Mouse (Mus musculus) liver, embryonic 12.5 days (tissue): Measurements from ENCODE around the gene Tfap2c. TPM values are rescaled to one million over a fixed set of nuclear protein-coding genes. Genes with fewer than 3 reads are reported as not detected.

Experiments
- ATAC-seq: fragments of 200-750 bp; cut with Nextera tagmentation; 2 replicates; pipeline ENCODE4 v1.8.0; 2017; ENCODE audit warnings: moderate number of reproducible peaks, mild to moderate bottlenecking, moderate library complexity
- H3K27ac ChIP-seq: fragments of 300-500 bp; sonication (generic); 2 replicates; pipeline ENCODE4 v1.5.1; 2016; ENCODE audit warnings: mild to moderate bottlenecking
- H3K27me3 ChIP-seq: fragments of 300-500 bp; sonication (generic); replicated peaks from 2 replicates; pipeline ENCODE4 v1.6.1; 2016; ENCODE audit warnings: mild to moderate bottlenecking, moderate library complexity
- H3K36me3 ChIP-seq: fragments of 300-500 bp; sonication (generic); 2 replicates; pipeline ENCODE4 v1.6.1; 2016; ENCODE audit warnings: mild to moderate bottlenecking, moderate library complexity
- H3K4me1 ChIP-seq: fragments of 300-500 bp; sonication (generic); 2 replicates; pipeline ENCODE4 v1.6.1; 2016
- H3K4me2 ChIP-seq: fragments of 300-500 bp; sonication (generic); 2 replicates; pipeline ENCODE4 v1.6.1; 2016; ENCODE audit warnings: mild to moderate bottlenecking, moderate library complexity
- H3K4me3 ChIP-seq: fragments of 300-500 bp; sonication (generic); 2 replicates; pipeline ENCODE4 v1.5.1; 2016; ENCODE audit warnings: mild to moderate bottlenecking, moderate library complexity
- H3K9ac ChIP-seq: fragments of 300-500 bp; sonication (generic); 2 replicates; pipeline ENCODE4 v1.6.1; 2016; ENCODE audit warnings: mild to moderate bottlenecking, moderate library complexity
- H3K9me3 ChIP-seq: fragments of 300-500 bp; sonication (generic); replicated peaks from 2 replicates; pipeline ENCODE4 v1.6.1; 2016; ENCODE audit warnings: mild to moderate bottlenecking, moderate library complexity
- WGBS: fragments of 180-500 bp; shearing (Covaris S2); methylation state at CpG from one replicate; pipeline ENCODE4 v1.1.7; 2016; ENCODE audit not compliant: insufficient replicate concordance; 5-methylcytosine and 5-hydroxymethylcytosine counted together
- polyA plus RNA-seq: library from polyadenylated mRNA; unstranded; fragments of >200 nt; fragmentation: Nextera tagmentation; extraction: Ambion mirVana; gene quantifications from 2 replicates; pipeline ENCODE4 v1.2.1, GENCODE M21; 2016

The Tfap2c gene
- polyA plus RNA-seq, 1 experiment from 2014 or later, result not detected

DNA sequence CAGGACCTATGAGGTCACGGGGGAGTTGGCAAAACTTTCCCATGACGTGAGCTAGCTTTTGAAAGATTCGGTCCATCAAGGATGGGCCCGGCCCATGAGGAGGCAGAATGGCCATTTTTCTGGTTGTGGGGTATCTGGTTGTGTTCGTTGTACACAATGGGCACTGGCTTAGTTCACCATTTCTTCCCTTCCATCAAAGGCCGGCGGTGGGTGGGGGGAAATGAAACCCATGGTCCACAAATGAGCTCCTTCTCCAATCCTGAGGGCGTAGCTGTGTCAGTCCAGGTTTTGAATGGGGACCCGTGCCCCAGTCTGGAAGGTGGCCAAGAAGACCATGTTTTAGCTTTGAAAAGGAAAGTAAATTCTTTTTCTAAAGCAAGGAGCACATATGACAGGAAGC lies 4.8 kb downstream of the Tfap2c start:
- ATAC-seq, result no peak
- WGBS, result 66% methylated on average over 9 of the region's 9 CpGs

DNA sequence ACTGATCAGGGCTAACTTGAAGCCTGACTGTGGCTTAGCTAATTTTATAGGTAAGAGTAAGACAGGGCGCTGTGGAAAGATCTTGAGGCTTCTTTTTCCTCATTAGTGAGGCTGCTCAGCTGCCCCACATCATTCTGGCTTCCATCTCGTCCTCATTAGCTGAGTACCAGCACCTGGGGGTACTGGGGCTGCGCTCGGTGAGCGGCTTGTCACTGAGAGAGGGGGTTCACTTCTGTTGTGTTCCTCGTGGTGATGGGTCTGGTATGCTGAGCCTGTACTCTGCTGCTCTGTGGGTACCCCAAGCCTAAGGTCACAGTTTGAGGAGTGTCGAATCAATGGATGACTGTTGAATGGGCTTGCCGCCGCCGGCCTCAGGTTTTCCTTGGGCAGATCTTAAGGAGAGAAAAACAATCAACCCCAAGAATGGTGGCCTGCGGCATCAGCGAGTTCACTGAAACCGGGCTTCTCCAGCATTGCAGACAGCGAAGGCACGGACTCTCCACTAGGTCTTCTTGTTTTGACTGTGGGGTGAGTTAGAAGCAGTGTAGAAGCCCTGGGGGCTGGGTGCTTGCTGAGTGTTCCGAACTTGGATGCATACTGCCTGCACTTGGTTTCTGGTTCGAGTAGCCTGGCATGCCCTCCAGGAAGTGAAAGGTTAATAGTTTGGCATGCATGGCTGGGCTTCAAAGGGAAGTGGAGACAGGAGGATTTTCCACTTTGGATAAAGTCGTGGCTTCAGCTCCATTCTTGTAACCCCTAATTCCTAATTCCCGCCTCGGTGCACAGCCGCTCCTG lies 9.5 kb downstream of the Tfap2c start:
- peaks cover 81% of the 10 kb centered on the region for H3K27me3 ChIP-seq
- H3K36me3 ChIP-seq, result no peaks in the 10 kb centered on the region
- H3K9me3 ChIP-seq, result no peaks in the 10 kb centered on the region
- 53% methylated on average over 21 of the region's 21 CpGs for WGBS
- H3K4me1 ChIP-seq, result no peaks in the 10 kb centered on the region
- no peak for ATAC-seq
- H3K4me3 ChIP-seq, result no peak overlapping the region
- no peak overlapping the region for H3K27ac ChIP-seq
- no peak overlapping the region for H3K9ac ChIP-seq
- no peak overlapping the region for H3K4me2 ChIP-seq

More for the DNA sequence above, 4.8 kb downstream of the Tfap2c start:
- Histone ChIP-seq H3K27ac (no peak overlapping the region), H3K9ac (no peak overlapping the region), H3K9me3 (no peaks in the 10 kb centered on the region), H3K4me3 (no peak overlapping the region), H3K27me3 (peaks cover 92% of the 10 kb centered on the region), H3K36me3 (no peaks in the 10 kb centered on the region), H3K4me1 (peaks cover 11% of the 10 kb centered on the region; the same call in 1 of the 2 replicates), H3K4me2 (no peak overlapping the region)

DNA sequence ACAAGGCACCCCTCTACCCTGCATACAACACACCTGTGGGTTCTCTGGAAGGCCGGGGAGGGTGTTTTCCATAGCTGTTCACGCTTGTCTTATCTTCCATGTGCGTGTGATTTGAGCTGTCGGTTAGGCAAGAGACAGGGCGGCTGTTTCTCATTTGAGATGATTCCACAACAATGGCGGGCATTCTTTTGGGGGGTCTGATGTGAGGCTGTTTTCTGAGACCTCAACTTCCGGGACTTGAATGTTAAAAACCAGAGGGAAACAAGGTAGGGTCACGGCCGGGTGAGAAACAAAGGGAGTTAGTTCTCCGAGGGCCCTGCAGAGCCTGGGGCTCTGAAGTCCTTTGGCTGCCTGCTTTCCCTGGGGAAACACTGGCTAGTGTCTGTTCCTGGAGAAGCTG lies 11.6 kb downstream of the Tfap2c start:
- no peak overlapping the region for H3K4me3 ChIP-seq
- WGBS, result 43% methylated on average over 10 of the region's 10 CpGs
- peaks cover 61% of the 10 kb centered on the region for H3K27me3 ChIP-seq
- no peak overlapping the region for H3K9ac ChIP-seq
- H3K27ac ChIP-seq, result no peak overlapping the region
- no peaks in the 10 kb centered on the region for H3K4me1 ChIP-seq
- no peaks in the 10 kb centered on the region for H3K36me3 ChIP-seq
- H3K9me3 ChIP-seq, result no peaks in the 10 kb centered on the region
- no peak overlapping the region for H3K4me2 ChIP-seq
- no peak for ATAC-seq

DNA sequence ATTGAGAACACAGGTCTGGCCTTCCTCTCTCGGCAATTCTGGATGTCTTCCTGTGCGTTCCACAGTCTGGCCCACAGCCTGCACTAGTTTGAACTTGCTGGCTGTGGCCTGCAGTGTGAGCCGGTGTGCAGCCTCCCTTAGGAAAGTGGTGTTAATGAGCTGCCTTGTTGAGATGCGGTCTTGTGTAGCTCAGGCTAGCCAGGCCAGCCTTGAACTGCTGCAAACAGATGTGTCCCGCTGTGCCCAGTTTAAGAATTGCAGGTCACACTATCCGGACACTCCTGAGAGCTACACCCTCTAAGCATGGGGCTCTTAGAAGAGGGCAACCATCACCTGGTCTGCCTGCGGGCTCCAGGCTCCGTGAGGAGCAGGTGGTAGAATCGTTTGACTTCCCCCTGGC lies 18.4 kb downstream of the Tfap2c start:
- Histone ChIP-seq H3K27me3 (peaks cover 10% of the 10 kb centered on the region; the same call in 1 of the 2 replicates), H3K9me3 (no peaks in the 10 kb centered on the region), H3K4me3 (no peak overlapping the region), H3K27ac (no peak overlapping the region), H3K36me3 (no peaks in the 10 kb centered on the region), H3K9ac (no peak overlapping the region), H3K4me1 (no peaks in the 10 kb centered on the region), H3K4me2 (no peak overlapping the region)
- 71% methylated on average over 9 of the region's 9 CpGs for WGBS
- ATAC-seq, result no peak

DNA sequence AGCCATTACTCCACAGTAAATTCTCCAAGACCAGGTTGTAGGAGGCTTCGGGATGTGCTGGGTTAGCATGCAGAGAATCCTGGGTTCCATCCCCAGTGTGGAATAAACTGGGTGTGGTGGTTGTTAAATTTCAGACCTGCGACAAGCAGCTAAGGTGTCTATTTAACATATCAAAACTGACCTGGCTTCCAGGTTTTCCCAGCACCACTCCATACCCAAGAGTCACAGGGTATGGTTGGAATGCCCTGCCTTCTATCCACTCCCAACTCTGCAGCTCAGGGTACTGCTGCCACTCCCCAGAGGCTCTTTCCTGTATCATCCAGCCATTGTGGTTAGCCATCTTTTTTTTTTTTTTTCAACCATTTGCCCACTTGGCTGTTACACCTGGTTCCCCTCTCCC lies 19.1 kb downstream of the Tfap2c start:
- no peak overlapping the region for H3K9ac ChIP-seq
- H3K27ac ChIP-seq, result no peak overlapping the region
- WGBS, result 65% methylated on average over 2 of the region's 2 CpGs
- H3K4me1 ChIP-seq, result no peaks in the 10 kb centered on the region
- H3K36me3 ChIP-seq, result no peaks in the 10 kb centered on the region
- H3K9me3 ChIP-seq, result no peaks in the 10 kb centered on the region
- peaks cover 9% of the 10 kb centered on the region; the same call in 1 of the 2 replicates for H3K27me3 ChIP-seq
- H3K4me2 ChIP-seq, result no peak overlapping the region
- H3K4me3 ChIP-seq, result no peak overlapping the region
- ATAC-seq, result no peak

DNA sequence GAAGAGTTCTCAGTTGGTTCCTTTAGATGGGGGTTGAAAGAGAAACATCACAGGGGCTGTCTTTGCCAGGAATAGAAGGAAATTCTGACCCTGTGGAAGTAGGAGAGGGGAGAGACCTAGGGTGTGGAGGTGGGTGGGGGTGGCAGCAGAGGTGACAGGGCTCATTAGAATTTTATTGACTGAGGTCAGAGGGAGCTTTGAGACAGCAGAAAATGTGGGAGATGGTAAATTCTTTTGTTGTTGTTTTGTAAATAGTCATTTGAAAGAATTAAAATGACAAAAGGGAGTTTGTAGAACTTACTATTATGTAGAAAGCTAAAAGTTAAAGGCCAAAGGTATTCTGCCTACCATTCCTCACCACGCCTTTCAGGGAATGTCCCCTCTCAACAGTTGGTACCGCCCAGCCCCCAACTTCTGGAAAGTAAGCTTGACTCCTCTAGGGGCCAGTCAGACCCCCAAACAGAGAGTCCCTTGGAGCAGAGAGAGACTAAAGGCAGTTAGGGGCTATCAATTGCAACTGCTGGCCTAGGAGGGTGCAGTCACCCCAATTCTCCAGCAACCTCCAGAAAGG lies 27.9 kb downstream of the Tfap2c start:
- H3K9me3 ChIP-seq, result no peaks in the 10 kb centered on the region
- 39% methylated on average over 2 of the region's 2 CpGs for WGBS
- no peak overlapping the region for H3K4me2 ChIP-seq
- H3K27me3 ChIP-seq, result peaks cover 3% of the 10 kb centered on the region; the same call in 1 of the 2 replicates
- ATAC-seq, result no peak
- no peak overlapping the region for H3K27ac ChIP-seq
- no peaks in the 10 kb centered on the region for H3K36me3 ChIP-seq
- no peak overlapping the region for H3K4me3 ChIP-seq
- no peaks in the 10 kb centered on the region for H3K4me1 ChIP-seq
- no peak overlapping the region for H3K9ac ChIP-seq

DNA sequence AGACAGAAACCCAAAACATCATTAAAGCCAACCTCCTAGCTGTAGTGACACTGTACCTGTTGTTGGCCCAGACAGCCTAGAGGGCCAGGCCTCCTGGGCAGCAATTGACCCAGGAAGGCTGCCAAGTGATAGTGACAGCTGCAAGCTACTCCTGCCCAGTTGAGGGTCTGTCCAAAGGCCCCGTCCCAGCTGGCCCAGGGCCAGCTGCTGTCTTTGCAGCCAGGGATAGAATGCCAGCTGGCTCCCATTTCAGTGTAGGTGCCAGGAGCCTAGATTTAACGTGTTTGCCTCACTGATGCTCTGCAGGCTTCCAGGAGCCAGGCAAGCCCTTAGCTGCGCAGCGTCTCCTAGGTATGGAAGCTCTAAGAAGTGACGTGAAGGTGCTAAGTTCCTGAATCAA lies 29.8 kb downstream of the Tfap2c start:
- H3K27me3 ChIP-seq, result peaks cover 3% of the 10 kb centered on the region; the same call in 1 of the 2 replicates
- H3K9ac ChIP-seq, result no peak overlapping the region
- H3K4me1 ChIP-seq, result no peaks in the 10 kb centered on the region
- H3K27ac ChIP-seq, result no peak overlapping the region
- ATAC-seq, result no peak
- no peak overlapping the region for H3K4me2 ChIP-seq
- no peak overlapping the region for H3K4me3 ChIP-seq
- no peaks in the 10 kb centered on the region for H3K36me3 ChIP-seq
- WGBS, result 65% methylated on average over 5 of the region's 5 CpGs
- no peaks in the 10 kb centered on the region for H3K9me3 ChIP-seq

DNA sequence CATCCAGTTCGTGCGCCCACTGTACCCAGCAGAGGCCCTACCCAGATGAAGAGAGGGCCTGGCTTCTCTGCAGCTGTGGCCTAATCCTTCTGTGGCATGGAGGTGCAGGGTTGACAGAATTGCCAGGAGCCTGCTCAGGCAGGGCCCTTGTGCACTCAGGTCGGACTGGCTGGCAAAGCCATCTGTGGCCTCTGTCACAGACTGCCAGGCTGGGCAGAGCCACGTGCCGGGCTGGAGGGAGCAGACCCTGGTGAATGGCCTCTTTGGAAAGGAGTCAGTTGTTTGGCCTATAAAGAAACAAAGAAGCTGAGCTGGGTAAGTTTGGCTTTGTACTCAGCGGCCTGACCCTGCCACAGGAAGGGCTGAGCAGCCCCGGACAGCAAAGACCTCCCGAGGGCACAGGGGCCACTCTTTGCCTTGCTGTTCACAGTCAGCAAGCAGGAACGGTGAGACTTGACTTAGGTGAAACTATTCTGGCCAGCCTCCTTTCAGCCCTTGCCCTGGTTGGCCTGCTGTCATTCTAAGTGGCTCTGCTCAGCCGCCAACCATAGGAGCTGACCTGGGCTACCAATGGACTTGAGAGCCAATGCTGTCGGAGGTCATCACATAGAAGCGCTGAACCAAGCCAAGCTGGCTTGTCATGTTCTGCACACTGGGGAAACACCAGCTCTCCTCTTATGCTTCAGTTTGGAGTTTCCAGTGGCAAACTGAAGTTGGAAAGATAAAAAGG lies 31.3 kb downstream of the Tfap2c start:
- Histone ChIP-seq H3K27ac (no peak overlapping the region), H3K36me3 (no peaks in the 10 kb centered on the region), H3K4me1 (peaks cover 9% of the 10 kb centered on the region; the same call in 1 of the 2 replicates), H3K4me2 (no peak overlapping the region), H3K9ac (no peak overlapping the region), H3K9me3 (no peaks in the 10 kb centered on the region), H3K27me3 (peaks cover 3% of the 10 kb centered on the region; the same call in 1 of the 2 replicates), H3K4me3 (no peak overlapping the region)
- 75% methylated on average over 12 of the region's 12 CpGs for WGBS
- ATAC-seq, result no peak

DNA sequence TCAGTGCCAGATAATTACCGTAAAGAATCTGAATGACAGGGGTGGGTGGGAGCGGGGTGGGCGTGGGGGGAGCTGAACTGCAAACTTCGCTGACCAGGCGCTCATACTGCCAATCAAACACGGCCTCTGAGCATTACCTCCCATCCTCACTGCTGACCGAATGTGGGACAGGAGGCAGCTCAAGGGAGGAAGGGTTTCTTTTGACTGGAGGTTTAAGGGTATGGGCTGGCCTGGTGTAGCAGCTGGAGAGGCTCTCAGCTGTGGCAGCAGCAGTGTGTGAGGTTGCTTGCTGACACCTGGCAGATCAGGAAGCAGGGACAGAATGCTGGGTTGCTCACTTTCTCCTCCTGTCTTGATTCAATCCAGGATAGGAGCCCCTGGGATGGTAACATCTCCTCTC lies 33.9 kb downstream of the Tfap2c start:
- H3K4me1 ChIP-seq, result peaks cover 10% of the 10 kb centered on the region; the same call in 1 of the 2 replicates
- ATAC-seq, result no peak
- 38% methylated on average over 7 of the region's 7 CpGs for WGBS
- H3K9ac ChIP-seq, result no peak overlapping the region
- H3K27ac ChIP-seq, result no peak overlapping the region
- no peak overlapping the region for H3K4me2 ChIP-seq
- H3K9me3 ChIP-seq, result no peaks in the 10 kb centered on the region
- peaks cover 3% of the 10 kb centered on the region; the same call in 1 of the 2 replicates for H3K27me3 ChIP-seq
- no peak overlapping the region for H3K4me3 ChIP-seq
- no peaks in the 10 kb centered on the region for H3K36me3 ChIP-seq

DNA sequence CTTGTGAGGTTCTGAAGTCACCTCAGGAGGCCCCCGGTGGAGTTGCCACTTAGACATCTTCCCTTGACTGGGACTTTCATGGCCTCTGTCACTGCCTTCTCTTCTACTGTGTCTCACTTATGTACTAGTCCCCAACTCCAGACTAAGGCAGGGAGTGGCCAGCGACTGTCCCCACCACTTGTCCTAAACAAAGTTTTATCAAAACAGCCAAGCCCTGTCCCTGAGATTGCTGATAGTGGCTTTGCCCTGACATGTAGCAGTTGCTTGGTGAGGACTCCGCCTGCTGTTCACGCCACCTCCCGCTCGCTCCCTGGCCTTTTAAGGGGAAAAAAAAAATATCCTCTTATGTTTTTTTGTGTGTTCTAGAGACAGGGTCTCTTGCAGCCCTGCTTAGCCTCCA lies 35.9 kb downstream of the Tfap2c start:
- H3K9me3 ChIP-seq, result no peaks in the 10 kb centered on the region
- no peaks in the 10 kb centered on the region; the same call in 1 of the 2 replicates for H3K27me3 ChIP-seq
- no peak overlapping the region for H3K9ac ChIP-seq
- H3K4me2 ChIP-seq, result no peak overlapping the region
- H3K36me3 ChIP-seq, result no peaks in the 10 kb centered on the region
- H3K27ac ChIP-seq, result no peak overlapping the region
- ATAC-seq, result peak; percentile 53; the same call in 1 of the 2 replicates
- peaks cover 13% of the 10 kb centered on the region for H3K4me1 ChIP-seq
- WGBS, result 35% methylated on average over 6 of the region's 6 CpGs
- no peak overlapping the region for H3K4me3 ChIP-seq

DNA sequence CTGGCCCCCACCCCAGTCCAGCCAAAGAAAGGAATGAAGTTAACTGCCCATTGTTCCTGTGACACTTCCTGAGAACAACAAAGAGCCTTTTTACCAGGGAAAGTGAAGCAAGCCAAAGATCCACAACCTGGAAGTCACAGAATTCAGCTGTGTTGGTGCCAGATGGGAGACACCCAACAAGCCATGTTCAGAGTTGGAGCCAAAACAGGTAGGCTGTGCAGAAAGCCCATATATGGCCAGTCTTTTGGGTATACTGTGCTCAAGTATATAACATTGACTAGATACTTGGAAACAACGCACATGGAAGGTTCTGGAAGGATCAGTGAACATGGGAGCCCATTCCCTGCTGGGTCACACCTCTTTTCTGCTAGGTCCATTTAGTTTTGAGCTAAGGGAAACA lies 39.7 kb downstream of the Tfap2c start:
- no peak for ATAC-seq
- Histone ChIP-seq H3K4me1 (peaks cover 22% of the 10 kb centered on the region), H3K27me3 (no peaks in the 10 kb centered on the region; the same call in 1 of the 2 replicates), H3K27ac (no peak overlapping the region), H3K4me2 (no peak overlapping the region), H3K4me3 (no peak overlapping the region), H3K9me3 (no peaks in the 10 kb centered on the region), H3K9ac (no peak overlapping the region), H3K36me3 (no peaks in the 10 kb centered on the region)
- 84% methylated on average over 1 of the region's 1 CpGs for WGBS

DNA sequence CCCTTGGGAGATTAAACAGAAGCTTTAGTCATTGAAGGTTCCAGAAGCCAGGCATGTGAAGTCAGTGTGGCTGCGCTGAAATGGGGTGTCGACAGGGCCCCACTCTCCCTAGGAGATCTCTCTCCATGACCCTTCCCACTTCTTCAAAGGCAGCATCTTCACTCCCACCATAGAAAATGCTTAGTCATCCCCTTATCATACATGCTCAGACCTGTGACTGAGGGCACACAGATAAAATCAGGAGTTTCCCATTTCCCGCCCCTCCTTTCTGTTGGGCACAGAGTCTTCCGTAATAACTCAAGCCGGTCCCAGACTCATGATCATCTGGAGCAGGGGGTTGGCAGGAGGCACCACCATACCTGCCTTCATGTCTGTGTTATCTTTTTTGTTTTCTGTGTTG lies 41.4 kb downstream of the Tfap2c start:
- 22% methylated on average over 5 of the region's 5 CpGs for WGBS
- Histone ChIP-seq H3K9ac (no peak overlapping the region), H3K27ac (no peak overlapping the region), H3K9me3 (no peaks in the 10 kb centered on the region), H3K4me1 (peaks cover 12% of the 10 kb centered on the region), H3K4me2 (no peak overlapping the region), H3K36me3 (no peaks in the 10 kb centered on the region), H3K27me3 (no peaks in the 10 kb centered on the region; the same call in 1 of the 2 replicates), H3K4me3 (no peak overlapping the region)
- ATAC-seq, result peak; percentile 59; the same call in 1 of the 2 replicates
